Mouse (Mus musculus): ENCODE results near the gene Ccdc185. TPM values are rescaled to one million over a fixed set of nuclear protein-coding genes. Genes with fewer than 3 reads are reported as not detected.

The Ccdc185 gene
- polyA plus RNA-seq, 1 experiment from 2014 or later = not detected

- H3K4me3 ChIP-seq (ENCODE audit: low read depth, low read length) = no peak overlapping the region
- no peak overlapping the region for H3K4me2 ChIP-seq (replicated peaks; ENCODE audit: low read depth)
- DNase-seq (ENCODE audit: low spot score) (no peak), ATAC-seq (ENCODE audit: low FRiP score, low TSS enrichment) (no peak)
- no peaks in the 10 kb centered on the region for H3K4me1 ChIP-seq (replicated peaks; ENCODE audit: control insufficient read depth, insufficient read depth)
- H3K27ac ChIP-seq (replicated peaks) = no peak overlapping the region
- no peak overlapping the region for H3K9ac ChIP-seq (ENCODE audit: low read length)
- TF ChIP-seq EP300 (optimal IDR thresholded peaks at IDR 0.05) (no peak), CTCF (IDR thresholded peaks at IDR 0.05; ENCODE audit: low read depth) (no peak)
- no peaks in the 10 kb centered on the region for H3K36me3 ChIP-seq (ENCODE audit: control insufficient read depth, insufficient read depth, low read length)
- H3K27me3 ChIP-seq (ENCODE audit: control insufficient read depth, insufficient read depth, low read length) = no peaks in the 10 kb centered on the region
- 88% methylated on average over 4 of the region's 4 CpGs for WGBS
- H3K9me3 ChIP-seq (ENCODE audit: control insufficient read depth, low read length) = no peaks in the 10 kb centered on the region
Measured at GRCm38 (mm10) chr1:182707459-182707858, 41.5 kb downstream of the Ccdc185 start.

- Histone ChIP-seq H3K27ac (replicated peaks) (no peak overlapping the region), H3K9me3 (ENCODE audit: control insufficient read depth, low read length) (no peaks in the 10 kb centered on the region), H3K4me3 (ENCODE audit: low read depth, low read length) (no peak overlapping the region), H3K4me2 (replicated peaks; ENCODE audit: low read depth) (no peak overlapping the region), H3K27me3 (ENCODE audit: control insufficient read depth, insufficient read depth, low read length) (no peaks in the 10 kb centered on the region), H3K9ac (ENCODE audit: low read length) (no peak overlapping the region), H3K36me3 (ENCODE audit: control insufficient read depth, insufficient read depth, low read length) (no peaks in the 10 kb centered on the region), H3K4me1 (replicated peaks; ENCODE audit: control insufficient read depth, insufficient read depth) (no peaks in the 10 kb centered on the region)
- no peak for ATAC-seq (ENCODE audit: low FRiP score, low TSS enrichment)
- TF ChIP-seq CTCF (IDR thresholded peaks at IDR 0.05; ENCODE audit: low read depth) (no peak), EP300 (optimal IDR thresholded peaks at IDR 0.05) (no peak)
- no peak for DNase-seq (ENCODE audit: low spot score)
- 9% methylated on average over 2 of the region's 2 CpGs for WGBS
Measured at GRCm38 (mm10) chr1:182704882-182705281, 44.1 kb downstream of the Ccdc185 start.

GRCm38 (mm10) chr1:182699392-182700347 lies 49.3 kb downstream of the Ccdc185 start:
- Histone ChIP-seq H3K4me1 (replicated peaks; ENCODE audit: control insufficient read depth, insufficient read depth) (no peaks in the 10 kb centered on the region), H3K36me3 (ENCODE audit: control insufficient read depth, insufficient read depth, low read length) (no peaks in the 10 kb centered on the region), H3K4me2 (replicated peaks; ENCODE audit: low read depth) (no peak overlapping the region), H3K27me3 (ENCODE audit: control insufficient read depth, insufficient read depth, low read length) (no peaks in the 10 kb centered on the region), H3K4me3 (ENCODE audit: low read depth, low read length) (no peak overlapping the region), H3K9me3 (ENCODE audit: control insufficient read depth, low read length) (no peaks in the 10 kb centered on the region), H3K9ac (ENCODE audit: low read length) (no peak overlapping the region), H3K27ac (replicated peaks) (no peak overlapping the region)
- 56% methylated on average over 9 of the region's 9 CpGs for WGBS
- DNase-seq (ENCODE audit: low spot score) (no peak), ATAC-seq (ENCODE audit: low FRiP score, low TSS enrichment) (no peak)
- TF ChIP-seq EP300 (optimal IDR thresholded peaks at IDR 0.05) = no peak
- no peak for TF ChIP-seq CTCF (IDR thresholded peaks at IDR 0.05; ENCODE audit: low read depth)

Other genes with a start within 250 kb of the Ccdc185 start
- 54.4 and 55.6 TPM in 2 replicates for gene Capn2, start 231.6 kb downstream of the Ccdc185 start, polyA plus RNA-seq (2015; fragmentation: Nextera tagmentation; extraction: Ambion mirVana)
- 10.1 and 12.8 TPM in 2 replicates for gene Capn8, start 184.2 kb downstream of the Ccdc185 start, polyA plus RNA-seq (2015; fragmentation: Nextera tagmentation; extraction: Ambion mirVana)
- 8.2 and 9.8 TPM in 2 replicates for gene Susd4, start 14.7 kb upstream of the Ccdc185 start, polyA plus RNA-seq (2015; fragmentation: Nextera tagmentation; extraction: Ambion mirVana)
- 1.2 and 1.4 TPM in 2 replicates for gene Tlr5, start 205.6 kb upstream of the Ccdc185 start, polyA plus RNA-seq (2015; fragmentation: Nextera tagmentation; extraction: Ambion mirVana)